Mouse (Mus musculus) forebrain, embryonic 16.5 days (tissue): Measurements from ENCODE around the gene Slc5a10. TPM values are rescaled to one million over a fixed set of nuclear protein-coding genes. Genes with fewer than 3 reads are reported as not detected.
A peak's percentile ranks its signal among the peaks of the same experiment; 100 is the strongest.

Experiments used
- ATAC-seq: fragments of 200-750 bp; cut with Nextera tagmentation; 2 replicates; pipeline ENCODE4 v1.8.0; 2017; ENCODE audit warnings: mild to moderate bottlenecking, moderate library complexity
- H3K27ac ChIP-seq: fragments of 300-500 bp; sonication (generic); 2 replicates; pipeline ENCODE4 v1.5.1; 2014; ENCODE audit warnings: low read length, control low read depth
- H3K27me3 ChIP-seq: fragments of 300-500 bp; sonication (generic); replicated peaks from 2 replicates; pipeline ENCODE4 v1.6.1; 2014; ENCODE audit warnings: low read length; ENCODE audit not compliant: control insufficient read depth, insufficient read depth
- H3K36me3 ChIP-seq: fragments of 300-500 bp; sonication (generic); 2 replicates; pipeline ENCODE4 v1.6.1; 2014; ENCODE audit not compliant: control insufficient read depth, insufficient read depth
- H3K4me1 ChIP-seq: fragments of 300-500 bp; sonication (generic); replicated peaks from 2 replicates; pipeline ENCODE4 v1.6.1; 2014; ENCODE audit warnings: low read length; ENCODE audit not compliant: control insufficient read depth, insufficient read depth
- H3K4me2 ChIP-seq: fragments of 300-500 bp; sonication (generic); 2 replicates; pipeline ENCODE4 v1.6.1; 2014; ENCODE audit warnings: mild to moderate bottlenecking, low read length, control low read depth
- H3K4me3 ChIP-seq: fragments of 300-500 bp; sonication (generic); replicated peaks from 2 replicates; pipeline ENCODE4 v1.5.1; 2014; ENCODE audit warnings: mild to moderate bottlenecking, low read length, control low read depth
- H3K9ac ChIP-seq: fragments of 300-500 bp; sonication (generic); replicated peaks from 2 replicates; pipeline ENCODE4 v1.6.1; 2014; ENCODE audit warnings: low read depth, low read length, control low read depth
- H3K9me3 ChIP-seq: fragments of 300-500 bp; sonication (generic); 2 replicates; pipeline ENCODE4 v1.6.1; 2016; ENCODE audit warnings: low read length; ENCODE audit not compliant: control insufficient read depth
- WGBS: fragments of 180-500 bp; shearing (Covaris S2); extraction: QIAGEN DNeasy Blood & Tissue Kit; methylation state at CpG from one replicate; pipeline ENCODE4 v1.1.7; 2014; 5-methylcytosine and 5-hydroxymethylcytosine counted together
- polyA plus RNA-seq: library from polyadenylated mRNA; unstranded; fragments of >200 nt; fragmentation: Nextera tagmentation; extraction: Ambion mirVana; gene quantifications from 2 replicates; pipeline ENCODE4 v1.2.1, GENCODE M21; 2015

Gene Slc5a10
- polyA plus RNA-seq, 1 experiment from 2014 or later = not detected

DNA sequence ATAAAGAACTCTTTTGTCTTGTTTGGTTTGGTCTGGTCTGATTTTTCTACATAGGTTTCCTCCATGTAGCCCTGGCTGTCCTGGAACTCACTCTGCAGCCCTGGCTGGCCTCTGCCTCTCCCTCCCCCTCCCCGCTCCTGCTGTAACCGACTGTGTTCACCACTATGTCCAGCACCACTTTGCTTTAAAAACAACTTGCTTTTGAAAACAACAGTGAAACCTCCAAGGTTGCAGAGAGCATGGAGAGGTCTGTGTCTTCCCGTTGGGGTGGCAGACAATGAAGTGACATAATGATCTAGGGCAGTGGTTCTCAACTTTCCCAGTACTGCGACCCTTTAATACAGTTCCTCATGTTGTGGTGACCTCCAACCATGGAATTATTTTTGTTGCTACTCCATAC is 65.0 kb downstream of the Slc5a10 start:
- no peaks in the 10 kb centered on the region for H3K4me1 ChIP-seq
- H3K9me3 ChIP-seq = no peaks in the 10 kb centered on the region
- no peaks in the 10 kb centered on the region for H3K27me3 ChIP-seq
- no peak overlapping the region for H3K4me2 ChIP-seq
- H3K9ac ChIP-seq = no peak overlapping the region
- no peak for ATAC-seq
- H3K27ac ChIP-seq = no peak overlapping the region
- 63% methylated on average over 4 of the region's 4 CpGs for whole genome bisulfite sequencing
- no peaks in the 10 kb centered on the region for H3K36me3 ChIP-seq
- H3K4me3 ChIP-seq = no peak overlapping the region

DNA sequence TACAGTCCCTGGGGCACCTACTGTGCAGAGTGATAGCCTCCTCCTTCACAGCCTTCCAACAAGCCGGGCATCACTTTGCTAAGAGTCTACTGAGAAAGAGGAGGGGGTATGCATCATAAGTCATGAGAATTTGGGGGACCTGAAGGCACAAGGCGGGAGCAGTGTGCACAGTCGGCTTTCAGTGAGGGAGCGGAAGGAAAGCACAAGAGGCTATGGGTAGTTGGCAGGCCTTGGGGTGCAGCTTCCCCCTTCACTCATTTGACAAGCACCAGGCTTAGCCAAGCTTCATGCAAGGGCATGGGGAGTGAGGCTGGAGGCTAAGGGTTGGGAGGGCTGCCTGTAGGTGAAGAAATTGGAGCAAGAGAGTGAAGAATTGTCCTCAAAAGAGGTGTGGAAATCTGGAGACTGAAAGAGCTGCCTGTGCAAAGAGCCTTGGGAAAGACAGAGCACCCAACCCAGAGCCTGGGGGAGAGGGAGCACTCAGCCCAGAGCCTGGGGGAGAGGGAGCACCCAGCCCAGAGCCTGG is 65.8 kb downstream of the Slc5a10 start:
- Histone ChIP-seq H3K4me2 (0 out of 2 replicates have a peak overlapping the region, but pooled peaks have one; percentile 11), H3K9ac (no peak overlapping the region), H3K36me3 (no peaks in the 10 kb centered on the region), H3K9me3 (no peaks in the 10 kb centered on the region), H3K27me3 (no peaks in the 10 kb centered on the region), H3K4me3 (no peak overlapping the region), H3K4me1 (no peaks in the 10 kb centered on the region), H3K27ac (no peak overlapping the region)
- ATAC-seq = no peak
- whole genome bisulfite sequencing = 89% methylated on average over 4 of the region's 4 CpGs

- Histone ChIP-seq H3K27me3 (no peaks in the 10 kb centered on the region), H3K4me1 (no peaks in the 10 kb centered on the region), H3K4me3 (no peak overlapping the region), H3K4me2 (no peak overlapping the region), H3K36me3 (no peaks in the 10 kb centered on the region), H3K27ac (no peak overlapping the region), H3K9me3 (no peaks in the 10 kb centered on the region), H3K9ac (no peak overlapping the region)
- 66% methylated on average over 2 of the region's 2 CpGs for WGBS
- no peak for ATAC-seq
Measured at GRCm38 (mm10) chr11:61653568-61653967, 67.1 kb downstream of the Slc5a10 start.

GRCm38 (mm10) chr11:61652686-61653447 is 67.8 kb downstream of the Slc5a10 start, which contains the start of gene Grap:
Gene Grap, plus strand, starts transcription at chr11:61653265.
- Histone ChIP-seq H3K4me3 (no peak within 1 kb of the TSS), H3K4me1 (no peaks in the 10 kb centered on the region), H3K27me3 (no peaks in the 10 kb centered on the region), H3K36me3 (no peaks in the 10 kb centered on the region), H3K9me3 (no peaks in the 10 kb centered on the region), H3K27ac (peak within 1 kb of the TSS; percentile 10; the same call in 1 of the 2 replicates), H3K9ac (no peak within 1 kb of the TSS), H3K4me2 (no peak within 1 kb of the TSS)
- WGBS = 76% methylated on average over 10 of the region's 10 CpGs
- ATAC-seq = no peak

GRCm38 (mm10) chr11:61652216-61652615 is 68.4 kb downstream of the Slc5a10 start:
- ATAC-seq = no peak
- no peak overlapping the region for H3K4me3 ChIP-seq
- no peak overlapping the region for H3K9ac ChIP-seq
- H3K9me3 ChIP-seq = no peaks in the 10 kb centered on the region
- no peaks in the 10 kb centered on the region for H3K4me1 ChIP-seq
- no peaks in the 10 kb centered on the region for H3K36me3 ChIP-seq
- H3K4me2 ChIP-seq = no peak overlapping the region
- no peak overlapping the region for H3K27ac ChIP-seq
- H3K27me3 ChIP-seq = no peaks in the 10 kb centered on the region
- WGBS = 86% methylated on average over 5 of the region's 5 CpGs

DNA sequence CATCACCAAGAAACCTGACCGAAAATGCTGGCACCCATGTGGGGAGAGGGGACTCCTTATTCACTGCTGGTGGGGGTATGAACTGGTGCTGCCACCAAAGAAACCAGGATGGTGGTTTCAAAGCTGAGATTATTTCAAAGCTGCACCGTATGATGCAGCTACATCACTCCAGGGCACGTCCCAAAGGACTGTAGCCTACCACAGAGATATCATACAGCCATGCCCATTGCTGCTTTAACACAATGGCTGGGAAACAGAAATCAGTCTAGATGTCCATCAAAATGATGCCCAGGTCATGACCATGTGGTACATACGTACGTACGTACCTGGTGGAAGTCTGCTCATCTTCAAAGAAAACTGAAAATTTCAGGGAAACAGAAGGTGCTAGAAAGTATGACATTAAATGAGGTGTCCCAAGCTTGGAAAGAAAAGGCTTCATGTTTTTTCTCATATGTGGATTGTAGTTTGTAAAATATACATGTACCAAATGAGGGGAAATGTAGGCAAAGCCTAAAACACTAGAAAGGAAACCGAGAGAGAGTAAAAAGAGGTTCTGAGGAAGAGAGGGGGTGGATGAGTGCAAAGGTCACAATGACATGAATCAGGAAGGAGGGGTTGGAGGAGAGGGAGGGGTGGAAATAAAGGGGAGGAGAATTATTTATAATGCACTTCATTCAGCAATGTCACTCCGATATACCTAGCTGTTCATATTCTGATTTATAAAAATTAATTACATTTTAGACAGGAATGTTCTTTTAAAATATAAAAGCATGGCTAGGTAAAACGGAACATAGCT is 70.0 kb downstream of the Slc5a10 start:
- Histone ChIP-seq H3K9ac (no peak overlapping the region), H3K27me3 (no peaks in the 10 kb centered on the region), H3K4me1 (no peaks in the 10 kb centered on the region), H3K4me2 (no peak overlapping the region), H3K27ac (no peak overlapping the region), H3K4me3 (no peak overlapping the region), H3K9me3 (no peaks in the 10 kb centered on the region), H3K36me3 (no peaks in the 10 kb centered on the region)
- ATAC-seq = no peak
- 86% methylated on average over 9 of the region's 9 CpGs for WGBS

DNA sequence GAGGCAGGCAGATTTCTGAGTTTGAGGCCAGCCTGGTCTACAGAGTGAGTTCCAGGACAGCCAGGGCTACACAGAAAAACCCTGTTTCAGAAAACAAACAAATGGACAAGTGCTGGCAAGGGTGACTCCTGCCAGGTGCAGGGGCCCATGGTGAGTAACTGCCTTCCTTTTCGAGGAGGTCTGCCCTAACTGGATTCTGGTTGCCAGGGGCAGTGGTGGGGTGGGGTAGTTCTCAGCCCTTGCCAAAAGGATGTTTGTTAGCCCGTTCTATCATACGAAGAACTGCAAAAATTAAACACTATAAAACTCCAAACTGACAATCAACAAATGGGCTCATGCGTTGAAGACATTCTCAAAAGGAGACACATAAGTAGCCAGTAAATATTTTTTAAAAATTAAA is 71.0 kb downstream of the Slc5a10 start:
- H3K4me1 ChIP-seq = no peaks in the 10 kb centered on the region
- no peaks in the 10 kb centered on the region for H3K9me3 ChIP-seq
- no peaks in the 10 kb centered on the region for H3K27me3 ChIP-seq
- H3K27ac ChIP-seq = no peak overlapping the region
- no peak overlapping the region for H3K4me2 ChIP-seq
- H3K4me3 ChIP-seq = no peak overlapping the region
- no peaks in the 10 kb centered on the region for H3K36me3 ChIP-seq
- no peak overlapping the region for H3K9ac ChIP-seq
- 87% methylated on average over 4 of the region's 4 CpGs for WGBS
- ATAC-seq = no peak

DNA sequence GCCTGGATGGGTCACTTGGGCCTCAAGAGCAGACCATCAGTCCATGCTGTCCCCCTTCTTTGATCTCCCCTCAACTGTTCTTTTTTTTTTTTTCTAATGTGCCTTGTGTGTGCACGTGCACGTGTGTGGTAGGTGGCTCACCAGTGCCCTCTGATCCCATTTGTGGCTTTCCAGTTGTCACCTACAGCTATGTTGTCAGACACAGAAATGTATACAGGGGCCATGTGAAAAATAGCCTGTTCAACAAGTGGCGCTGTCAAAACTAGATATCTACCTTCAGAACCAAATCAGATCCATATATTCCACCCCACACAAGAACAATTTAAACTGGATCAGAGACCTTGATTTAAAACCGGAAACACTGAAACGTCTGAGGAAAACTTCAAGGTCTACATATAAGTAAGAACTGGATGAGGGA is 71.5 kb downstream of the Slc5a10 start:
- 96% methylated on average over 5 of the region's 5 CpGs for WGBS
- no peaks in the 10 kb centered on the region for H3K4me1 ChIP-seq
- H3K9me3 ChIP-seq = no peaks in the 10 kb centered on the region
- H3K27ac ChIP-seq = no peak overlapping the region
- no peaks in the 10 kb centered on the region for H3K36me3 ChIP-seq
- no peaks in the 10 kb centered on the region for H3K27me3 ChIP-seq
- ATAC-seq = no peak
- no peak overlapping the region for H3K9ac ChIP-seq
- no peak overlapping the region for H3K4me2 ChIP-seq
- no peak overlapping the region for H3K4me3 ChIP-seq

DNA sequence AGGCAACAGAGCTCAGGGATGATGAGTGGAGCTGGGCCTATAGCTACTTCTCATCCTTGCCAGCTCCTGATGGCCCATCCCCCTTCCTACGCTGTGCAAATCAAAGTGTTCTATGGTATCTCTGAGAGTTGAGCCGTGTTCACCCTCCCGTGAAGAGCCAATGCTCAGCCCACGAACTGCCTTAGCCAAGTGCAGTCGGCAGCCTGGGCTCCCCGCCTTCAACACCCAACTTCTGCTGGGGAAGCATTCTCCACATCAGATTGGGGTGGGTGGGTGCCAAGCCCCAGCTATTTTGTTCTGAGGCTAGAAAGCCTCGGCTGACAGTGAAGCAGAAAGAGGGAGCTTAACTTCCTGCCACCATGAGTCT is 71.9 kb downstream of the Slc5a10 start:
- Histone ChIP-seq H3K36me3 (no peaks in the 10 kb centered on the region), H3K4me3 (no peak overlapping the region), H3K4me1 (no peaks in the 10 kb centered on the region), H3K27me3 (no peaks in the 10 kb centered on the region), H3K9me3 (no peaks in the 10 kb centered on the region), H3K27ac (no peak overlapping the region), H3K9ac (no peak overlapping the region), H3K4me2 (no peak overlapping the region)
- ATAC-seq = no peak
- WGBS = 69% methylated on average over 7 of the region's 7 CpGs
